Mouse (Mus musculus) left cerebral cortex, adult 8-10 months (tissue): ENCODE measurements around the gene Lnx1. TPM values are rescaled to one million over a fixed set of nuclear protein-coding genes. Genes with fewer than 3 reads are reported as not detected.

Experiments used
- DNase-seq, 2 experiments: peaks; one replicate each; pipeline ENCODE4 v3.0.0; 2022; ENCODE audit warnings: low spot score in 2 of 2
- total RNA-seq, 4 experiments: library from RNA; stranded (reverse); gene quantifications; 2 replicates each; pipeline ENCODE4 v1.2.4; 2022

The Lnx1 gene
- total RNA-seq = 10 to 100 TPM; 20.0 to 21.9 (median 21.1) TPM

DNA sequence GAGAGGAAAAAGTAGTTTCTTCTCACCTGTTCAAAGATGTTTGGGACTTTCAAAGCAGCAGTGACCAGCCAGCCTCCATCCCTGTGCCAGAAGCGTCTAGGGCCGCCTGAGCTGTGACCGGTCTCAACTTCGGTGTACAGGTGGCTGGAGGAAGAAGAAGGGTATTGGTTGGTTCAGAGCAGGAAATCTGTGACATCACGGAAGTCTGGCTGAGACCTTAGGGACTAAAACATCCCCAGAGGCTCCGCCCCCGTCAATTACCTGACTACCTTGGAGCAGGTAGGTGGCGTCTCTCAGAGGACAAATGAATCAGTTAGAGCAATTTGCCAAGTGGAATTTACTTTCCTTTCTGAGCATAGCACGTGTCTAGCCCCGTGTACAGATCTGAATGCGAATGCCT lies at the start of gene Lnx1:
TSS of gene Lnx1 (minus strand) at position 147 of the 400 bp plus-strand sequence.
- no peak for DNase-seq

DNA sequence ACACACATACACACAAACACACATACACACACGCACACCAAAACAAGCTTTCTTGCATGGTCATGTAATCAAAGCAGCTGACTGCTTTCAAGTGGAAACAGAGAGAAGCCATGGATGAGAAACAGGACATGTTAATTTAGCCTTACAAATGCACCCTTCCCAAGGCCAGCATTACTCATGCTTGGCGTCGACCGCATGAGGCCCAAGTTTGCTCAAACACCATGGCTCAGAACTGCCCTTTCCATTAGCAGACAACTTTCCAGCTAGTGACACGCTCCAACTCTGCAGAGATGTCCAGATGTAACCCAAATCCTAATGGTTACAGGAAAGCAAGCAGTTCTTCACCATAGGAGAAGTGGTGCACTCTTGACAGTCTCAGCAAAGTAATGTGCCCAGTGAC lies 47.8 kb upstream of the Lnx1 start:
- no peak for DNase-seq

DNA sequence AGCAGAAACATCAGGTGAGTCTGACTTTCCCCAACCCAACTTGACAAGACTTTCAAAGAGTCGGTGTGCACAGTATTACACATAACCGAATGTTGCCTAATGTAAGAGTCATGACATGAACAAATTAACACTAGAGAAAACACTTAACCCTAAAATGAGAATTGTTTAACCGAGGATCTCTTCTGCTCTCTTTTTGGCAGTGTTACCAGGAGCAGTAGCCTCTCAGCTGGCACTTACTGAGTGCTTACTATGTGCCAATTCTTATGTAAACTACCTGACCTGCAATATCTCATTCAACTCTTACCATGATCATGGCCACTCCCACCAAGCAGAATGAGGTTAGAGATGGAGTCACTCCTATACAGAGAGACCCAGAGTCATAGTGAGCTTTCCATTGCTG lies 44.8 kb upstream of the Lnx1 start:
- no peak for DNase-seq

DNA sequence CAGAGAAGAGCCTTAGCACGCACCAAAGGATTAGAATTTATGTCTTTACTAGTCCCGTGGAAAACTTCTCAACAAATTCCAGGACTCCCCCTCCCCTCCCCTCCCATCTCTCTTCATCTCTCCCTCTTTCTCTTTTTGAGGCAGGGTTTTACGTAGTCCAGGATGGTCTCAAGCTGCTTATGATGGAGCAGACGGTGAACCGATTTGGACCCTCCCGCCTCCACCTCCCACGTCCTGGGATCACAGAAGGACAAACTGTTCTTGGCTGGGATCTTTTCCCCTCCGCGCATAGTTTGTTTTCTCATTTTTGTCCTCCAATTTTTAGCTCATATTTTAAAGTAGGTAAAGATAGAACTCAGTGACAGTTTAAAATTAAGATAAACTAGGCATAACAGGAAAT lies 38.2 kb upstream of the Lnx1 start:
- no peak for DNase-seq

DNA sequence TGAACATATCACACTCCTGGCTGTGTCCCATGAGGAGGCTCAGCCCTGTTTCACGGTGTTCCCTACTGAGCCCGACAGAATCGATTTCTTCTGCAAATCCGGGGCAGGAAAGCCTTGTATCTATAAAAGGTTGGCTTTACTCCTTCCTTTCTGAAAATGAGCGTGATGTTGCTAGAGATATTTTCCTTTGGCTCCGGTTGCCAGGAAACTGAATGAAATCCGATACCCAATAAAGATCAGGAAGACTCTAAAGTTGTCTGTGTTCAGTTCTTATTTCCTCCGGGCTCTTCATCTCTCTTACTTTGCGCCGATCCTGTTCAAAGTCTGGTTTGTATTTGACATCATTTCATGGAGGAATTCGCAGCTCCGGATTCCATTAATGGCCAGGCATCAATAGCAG lies 36.7 kb upstream of the Lnx1 start:
- DNase-seq = no peak

DNA sequence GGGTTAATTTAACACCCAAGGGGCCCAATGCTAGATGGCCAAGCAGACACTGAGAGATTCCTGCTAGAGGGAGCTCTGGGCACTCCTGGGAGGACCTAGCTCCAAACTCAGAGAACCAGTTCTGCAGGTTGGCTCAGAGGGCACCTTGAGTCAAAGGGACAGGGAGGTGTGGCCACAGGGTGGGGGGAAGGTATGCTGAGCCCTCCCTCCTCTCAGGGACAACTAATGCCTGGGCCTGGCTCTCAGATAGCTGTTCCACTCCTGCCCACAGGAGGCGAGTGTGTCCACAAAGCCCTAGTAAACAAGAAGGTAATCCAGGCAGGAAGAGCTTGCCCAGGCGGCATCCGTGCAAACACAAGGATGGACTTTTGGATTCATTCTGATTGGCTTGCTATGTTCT lies 35.6 kb upstream of the Lnx1 start:
- DNase-seq = no peak

DNA sequence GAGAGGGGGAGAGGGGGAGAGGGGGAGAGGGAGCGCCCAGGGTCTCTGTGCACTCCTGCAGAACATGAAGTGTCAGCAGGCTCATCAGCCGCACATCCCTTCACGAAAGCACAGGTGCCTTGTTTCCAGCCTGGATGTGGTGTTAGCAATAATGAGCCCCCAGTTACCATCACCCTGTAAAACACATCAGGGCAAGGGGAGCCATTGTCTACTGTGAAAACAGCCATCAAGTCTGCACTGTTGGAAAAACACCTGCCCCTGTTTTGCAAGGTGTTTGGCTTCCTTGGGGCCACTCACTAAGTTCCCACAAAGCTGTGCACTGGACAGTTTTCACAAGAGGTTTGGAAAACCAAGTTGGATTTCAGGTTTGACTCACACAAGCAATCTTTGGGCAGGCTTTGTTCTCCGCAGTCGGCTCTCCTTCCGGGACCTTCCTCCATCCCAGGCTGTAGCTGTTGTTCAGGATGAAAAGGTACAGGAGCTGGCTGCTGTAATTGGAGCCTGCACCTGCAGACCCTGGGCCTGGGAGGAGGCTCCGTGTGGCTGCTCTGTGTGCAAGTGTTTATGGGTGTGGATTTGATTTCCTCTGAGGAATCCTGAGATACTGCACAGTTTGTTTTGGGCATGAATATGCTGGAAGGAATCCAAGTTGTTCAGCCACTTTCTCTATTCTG lies 31.3 kb upstream of the Lnx1 start:
- DNase-seq = no peak

DNA sequence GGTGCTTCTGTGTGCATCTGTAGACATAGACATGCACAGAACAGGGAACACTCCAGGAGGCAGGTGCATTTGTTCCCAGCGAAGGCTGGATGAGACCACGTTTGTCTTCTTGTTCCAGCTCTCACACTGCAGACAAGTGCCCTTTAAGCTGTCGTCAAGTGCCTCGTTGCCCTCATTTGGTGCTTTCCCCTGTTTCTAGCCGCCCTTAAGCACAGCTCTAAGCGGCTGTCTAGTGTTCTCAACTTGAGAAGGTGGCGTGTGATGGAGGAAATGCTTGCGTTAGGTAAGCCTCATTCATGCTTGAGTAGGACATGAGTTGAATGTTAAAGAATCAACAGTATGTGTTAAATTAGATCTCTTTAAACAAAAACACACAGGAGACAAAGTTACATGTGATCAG lies 29.9 kb upstream of the Lnx1 start:
- DNase-seq = no peak

DNA sequence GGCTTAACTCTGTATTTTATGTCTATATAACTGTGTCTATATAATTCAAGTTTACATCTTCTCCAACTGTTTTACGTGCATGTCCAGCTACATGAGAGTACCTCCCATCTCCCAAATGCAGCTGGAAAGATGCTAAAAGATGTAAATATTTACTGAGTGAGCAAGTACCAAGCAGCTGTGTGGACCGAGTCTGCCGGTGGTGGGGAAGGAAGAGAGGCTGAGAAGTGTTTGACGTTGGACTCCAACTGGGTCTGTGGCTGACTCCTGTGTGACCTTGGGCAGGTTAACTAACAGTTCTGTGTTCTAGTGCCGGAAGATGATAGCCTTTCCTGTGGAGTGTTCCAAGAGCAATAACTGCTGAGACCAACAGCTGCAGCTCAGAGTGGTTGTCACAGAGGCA lies 27.9 kb upstream of the Lnx1 start:
- no peak for DNase-seq

DNA sequence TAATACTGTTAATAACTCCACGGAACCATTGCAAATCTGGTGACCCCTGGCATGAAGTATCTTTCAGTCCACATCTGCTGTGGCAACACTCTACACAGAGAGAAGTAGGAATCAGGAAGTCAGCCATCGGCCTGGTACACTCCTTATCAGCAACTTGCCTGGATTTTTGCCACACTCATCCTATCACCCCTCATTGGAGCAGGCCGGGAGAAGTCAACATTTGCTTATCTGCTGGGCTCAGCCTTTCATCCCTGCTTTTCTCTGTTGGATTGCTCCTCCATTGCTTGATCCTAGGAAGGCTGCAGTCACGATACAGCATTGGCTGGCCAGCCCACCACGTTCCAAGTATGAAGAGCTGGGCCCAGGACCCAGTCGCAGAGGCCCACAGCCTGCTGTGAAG lies 26.9 kb upstream of the Lnx1 start:
- no peak for DNase-seq

DNA sequence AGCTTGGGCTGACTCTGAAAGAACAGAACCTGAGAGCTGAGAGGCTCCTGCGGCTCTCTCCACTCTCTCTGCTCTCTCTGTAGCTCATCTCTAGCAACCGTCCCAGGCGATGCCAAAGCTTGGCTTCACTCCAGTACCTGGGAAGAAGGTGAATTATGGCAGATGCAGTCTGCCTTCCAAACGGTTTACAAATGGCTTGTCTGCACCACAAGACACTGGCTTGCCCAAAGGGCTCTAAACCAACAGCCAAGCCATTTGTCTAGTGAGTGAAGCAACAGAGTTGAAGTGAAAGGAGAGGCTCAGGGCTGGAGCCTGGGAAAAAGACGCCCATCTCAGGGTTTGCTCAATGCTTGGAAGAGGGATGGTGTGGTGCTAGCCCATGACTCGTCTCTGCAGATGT lies 25.5 kb upstream of the Lnx1 start:
- DNase-seq = no peak

DNA sequence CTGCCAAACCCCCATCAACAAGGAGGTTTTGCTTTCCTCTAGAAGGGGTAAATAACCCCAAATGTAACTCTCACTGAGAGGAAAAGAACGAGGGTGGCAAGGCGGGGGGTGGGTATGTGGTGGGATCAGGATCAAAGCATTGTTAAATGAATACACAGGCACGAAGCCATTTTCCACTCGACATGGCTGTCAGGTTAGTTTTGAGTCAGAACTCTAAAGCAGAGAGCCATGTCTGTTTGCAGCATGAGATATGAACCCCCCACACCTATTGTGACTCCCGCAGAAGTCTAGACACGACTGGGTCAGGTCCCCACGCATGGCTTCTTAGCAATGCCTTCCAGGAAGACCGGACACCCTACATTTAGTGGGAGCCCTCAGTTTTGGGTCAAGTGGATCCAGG lies 24.6 kb upstream of the Lnx1 start:
- no peak for DNase-seq

DNA sequence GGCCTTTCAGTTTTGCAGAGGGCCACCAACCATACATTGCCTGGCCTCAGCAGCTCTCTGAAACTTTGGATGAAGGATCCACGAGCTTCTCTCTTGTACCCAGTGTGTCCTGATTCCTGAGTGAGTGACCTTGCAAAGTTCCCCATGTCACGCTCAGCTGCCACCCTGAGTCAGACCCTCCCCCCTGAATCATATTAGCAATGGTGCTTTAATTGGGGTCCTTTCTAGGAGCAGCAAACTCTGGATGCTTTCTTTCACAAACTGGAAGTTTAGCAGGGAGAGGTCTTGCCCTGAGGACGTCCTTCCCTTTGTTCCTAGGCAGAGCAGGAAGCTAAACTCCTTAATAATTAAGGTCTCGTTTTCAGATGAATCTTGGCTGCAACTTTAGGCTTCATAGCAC lies 22.8 kb upstream of the Lnx1 start:
- no peak for DNase-seq

DNA sequence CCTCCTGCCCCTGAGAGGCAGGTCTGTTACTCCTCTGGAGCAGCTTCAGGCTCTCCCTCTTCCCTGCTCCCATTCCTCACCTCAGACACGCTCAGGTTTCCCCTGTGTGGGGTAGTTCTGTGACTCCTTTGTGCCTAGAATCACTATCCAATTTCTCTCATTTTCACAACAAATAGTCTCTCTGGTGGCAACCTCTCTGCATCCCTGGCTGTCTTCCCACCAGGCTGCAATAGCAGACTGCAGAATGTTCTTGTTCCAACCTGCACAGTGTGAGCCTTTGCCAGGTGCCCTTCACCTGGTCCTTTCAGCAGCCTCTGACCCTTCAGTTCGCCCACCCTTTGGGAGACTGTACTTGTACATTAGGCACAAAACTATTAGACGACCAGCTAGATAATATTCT lies 19.1 kb upstream of the Lnx1 start:
- DNase-seq = no peak

DNA sequence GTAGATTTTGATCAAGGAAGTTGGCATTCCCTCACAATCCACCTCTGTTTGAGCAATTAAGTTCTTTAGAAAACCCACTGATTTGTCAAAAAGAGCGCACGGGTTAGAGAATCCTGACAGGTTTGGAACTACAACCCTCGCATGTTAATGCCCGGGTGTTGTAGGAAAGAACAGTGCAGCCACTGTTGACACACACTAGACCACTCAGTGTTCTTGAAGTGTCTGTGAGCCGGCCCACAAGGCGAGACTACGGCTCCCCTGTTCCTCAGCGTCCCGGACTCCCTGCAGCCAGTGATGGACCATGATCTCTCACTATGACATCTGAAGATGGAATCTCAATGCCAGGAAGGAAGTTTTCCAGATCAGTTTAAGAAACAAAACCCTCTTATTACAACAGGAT lies 17.9 kb upstream of the Lnx1 start:
- no peak for DNase-seq

DNA sequence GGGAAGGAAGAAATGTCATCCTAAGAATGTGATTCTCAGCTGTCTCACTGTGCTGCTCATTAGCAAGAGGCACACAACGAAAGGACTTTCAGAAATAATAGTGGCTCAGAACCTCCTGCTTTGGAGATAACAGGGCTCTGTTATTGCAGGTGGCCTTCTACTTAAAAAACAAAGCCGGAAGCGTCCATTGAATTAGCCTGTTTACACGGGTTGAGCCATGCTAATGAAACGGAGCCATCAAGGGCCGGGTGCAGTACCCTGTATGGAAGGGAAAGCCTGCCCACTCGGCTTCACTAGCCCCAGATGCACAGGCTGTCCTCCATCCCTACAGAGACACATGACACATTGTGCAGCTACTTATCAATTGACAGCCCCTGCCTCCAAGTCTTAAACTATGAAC lies 13.5 kb upstream of the Lnx1 start:
- DNase-seq = no peak

DNA sequence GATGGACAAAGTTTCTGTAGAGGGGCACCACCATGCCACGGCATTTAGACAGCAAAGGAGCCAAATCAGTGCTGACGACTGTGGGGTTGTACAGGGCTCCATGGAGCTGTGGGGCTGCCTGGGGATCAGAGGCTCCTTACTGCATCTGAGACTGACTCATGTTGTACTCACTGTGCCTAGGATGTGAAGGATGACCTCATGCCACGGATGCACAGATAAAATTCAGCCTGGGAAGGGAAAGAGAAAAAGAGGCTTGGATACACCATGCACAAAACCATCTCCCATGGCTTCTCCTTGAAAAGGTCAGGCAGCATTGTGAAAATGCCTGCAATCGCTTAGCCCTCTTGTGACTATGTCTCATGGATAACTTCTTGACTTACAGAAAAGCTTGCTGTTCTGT lies 10.1 kb upstream of the Lnx1 start:
- no peak for DNase-seq

DNA sequence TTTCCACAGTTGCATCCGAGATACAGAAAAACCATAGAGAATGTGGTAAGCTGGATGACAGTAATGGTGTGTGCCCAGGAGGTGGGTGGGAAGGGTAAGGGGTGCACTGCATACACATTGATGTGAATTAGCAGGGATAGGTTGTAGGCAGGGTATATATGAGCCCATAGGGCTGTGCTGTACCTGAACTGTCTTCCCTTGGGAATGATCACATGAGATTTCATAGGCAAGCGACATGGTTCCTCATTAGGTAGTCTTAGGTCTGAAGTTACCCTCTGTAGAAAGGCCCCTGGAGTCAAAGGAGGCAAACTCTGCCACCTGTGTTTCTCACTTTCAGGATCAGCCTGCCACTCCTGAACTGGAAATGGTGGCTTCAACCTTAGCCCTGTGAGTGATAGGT lies 9.3 kb upstream of the Lnx1 start:
- DNase-seq = no peak

DNA sequence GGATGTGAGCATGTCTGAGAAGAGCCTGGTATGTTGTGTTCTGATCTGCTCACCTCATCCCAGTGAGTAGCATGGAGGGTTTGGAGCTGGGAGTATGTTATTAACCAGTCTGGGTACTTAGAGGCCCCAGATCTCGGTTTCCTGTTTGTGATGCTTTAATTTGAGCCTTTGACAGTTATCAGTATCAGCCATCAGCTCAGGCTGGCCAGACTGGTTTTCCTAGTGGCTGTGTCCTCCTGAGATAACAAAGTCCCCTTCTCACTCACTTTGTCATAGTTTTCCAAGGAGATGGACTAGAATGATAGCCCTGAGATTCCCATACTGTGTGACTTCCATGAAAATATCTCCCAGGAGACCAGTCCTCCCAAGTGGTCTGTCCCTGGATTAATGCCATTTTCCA lies 8.3 kb upstream of the Lnx1 start:
- DNase-seq = no peak

DNA sequence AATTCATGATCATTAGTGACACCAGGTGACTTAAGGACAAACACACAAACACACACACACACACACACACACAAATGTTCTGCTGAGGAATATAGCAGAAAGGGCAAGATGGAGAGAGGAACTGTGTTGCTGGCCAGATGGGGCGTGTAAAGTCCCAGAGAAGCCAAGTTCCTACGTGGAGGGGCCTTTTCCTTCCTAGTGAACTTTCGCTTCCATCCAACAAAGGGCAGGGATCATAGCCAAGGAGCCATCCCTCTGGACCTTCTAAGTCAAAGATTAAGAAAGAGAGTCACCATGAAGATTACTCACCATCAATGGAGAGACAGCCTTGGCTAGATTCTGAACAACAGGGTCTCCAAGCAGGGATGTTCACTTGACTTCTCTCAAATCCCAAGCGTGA lies 7.5 kb upstream of the Lnx1 start:
- DNase-seq = no peak

DNA sequence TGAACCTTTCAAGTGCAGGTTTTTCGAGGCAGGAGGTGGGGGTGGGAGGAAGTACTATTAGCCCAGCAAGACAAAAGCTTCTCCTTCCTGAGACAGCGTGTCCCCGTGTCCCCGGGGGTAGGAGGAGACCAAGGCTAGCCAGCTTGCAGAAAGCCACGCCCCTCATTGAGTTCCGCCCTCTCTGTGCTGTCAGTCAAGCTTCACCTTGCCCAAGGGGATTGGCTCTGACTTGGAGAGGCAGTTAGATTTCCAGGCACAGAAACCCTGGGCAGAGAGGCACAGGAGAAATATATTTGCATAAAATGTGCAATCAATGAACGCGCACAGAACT lies 1.7 kb upstream of the Lnx1 start:
- DNase-seq = no peak

DNA sequence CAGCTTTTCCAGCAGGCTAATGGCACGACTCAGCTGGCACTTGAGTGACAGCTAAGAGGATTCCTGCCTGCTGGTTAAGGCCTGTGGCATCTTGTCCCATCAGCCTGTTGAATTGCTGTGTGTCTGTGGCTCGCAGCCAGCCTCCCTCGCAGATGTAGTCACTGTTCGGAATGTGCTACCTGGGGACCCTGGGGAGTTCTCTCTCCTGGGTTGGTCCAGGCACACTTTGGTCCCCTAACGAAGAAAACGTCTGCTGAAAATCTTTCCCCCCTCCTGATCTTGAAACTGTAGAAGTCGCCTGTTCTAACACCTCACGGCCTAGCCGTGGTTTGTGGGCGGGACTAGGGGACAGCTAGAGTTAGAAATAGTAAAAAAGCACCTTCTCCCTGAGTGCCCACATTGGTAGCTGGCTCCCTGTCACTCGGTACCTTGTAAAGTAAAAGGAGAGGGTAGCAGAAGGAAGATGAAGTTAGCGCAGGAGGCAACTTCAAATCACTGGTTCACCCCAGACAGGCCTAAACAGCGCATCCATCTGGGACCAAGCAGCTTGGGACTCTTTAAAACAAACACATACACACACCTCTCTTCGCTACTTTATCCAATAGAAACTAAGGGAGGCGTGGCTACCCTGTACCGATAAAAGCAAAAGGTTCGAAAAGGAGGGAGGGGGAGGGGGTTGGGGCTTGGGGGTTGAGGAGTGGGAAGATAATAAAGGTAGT lies 1.2 kb upstream of the Lnx1 start:
- no peak for DNase-seq

DNA sequence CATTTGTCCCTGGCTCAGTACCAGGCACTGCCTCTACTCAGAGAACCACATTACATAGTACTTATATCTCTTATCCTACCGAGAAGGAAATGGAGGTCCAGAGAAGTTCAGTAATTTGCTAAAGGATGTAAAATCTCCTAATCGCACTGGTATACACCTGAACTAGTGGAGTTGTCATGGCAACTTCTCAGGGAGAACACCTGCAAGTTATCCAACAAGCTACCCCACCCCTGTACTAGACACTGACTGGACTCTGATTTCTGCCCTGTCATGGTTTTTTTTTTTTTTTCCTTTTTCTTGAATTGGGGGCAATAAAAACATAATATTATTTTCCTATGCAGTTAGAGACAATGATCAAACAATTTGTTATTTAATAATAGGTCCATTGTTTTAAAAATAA lies 1.8 kb downstream of the Lnx1 start:
- DNase-seq = no peak

DNA sequence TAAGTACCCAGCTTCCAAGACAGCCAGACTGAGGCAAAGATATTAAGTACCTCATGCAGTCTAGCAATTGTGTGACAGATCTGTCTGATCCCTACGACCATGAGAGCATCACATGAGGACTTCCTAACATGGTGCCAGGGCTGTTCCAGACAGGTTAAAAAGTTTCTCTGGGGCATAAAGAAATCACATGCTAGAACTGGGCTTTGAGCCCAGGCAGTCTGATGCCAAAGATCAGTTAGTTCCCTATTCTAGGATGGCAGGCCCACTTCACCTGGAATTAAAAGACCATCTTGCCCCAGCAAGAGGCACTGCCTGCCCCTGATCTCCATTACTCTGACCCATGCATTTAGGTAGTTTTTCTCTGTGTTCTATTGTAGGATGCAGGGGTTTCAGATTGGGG lies 3.0 kb downstream of the Lnx1 start:
- DNase-seq = no peak
